Comparison of ENCODE assay signal across 8 mouse cellular contexts in genomic region chr12:80259216-80260055, GRCm38 (mm10). TPM values are rescaled to one million over a fixed set of nuclear protein-coding genes. Genes with fewer than 3 reads are reported as not detected.
A peak's percentile ranks its signal among the peaks of the same experiment; 100 is the strongest.
DNase-seq lines count a peak whose midpoint lies in the region; ATAC-seq and TF ChIP-seq lines count a peak whose summit lies in the region.

No protein-coding gene starts in this region.

- peak overlapping the region; percentile 84 for H3K9ac ChIP-seq in ES-E14 (ENCODE audit: insufficient read depth, low read depth, low read length, poor library complexity, severe bottlenecking)
- H3K9ac ChIP-seq in forebrain, embryonic 14.5 days (ENCODE audit: low read length): peak overlapping the region; percentile 82
- peak overlapping the region; percentile 90 for H3K9ac ChIP-seq in lung, embryonic 15.5 days

- peaks cover 12 to 15% of the 10 kb centered on the region in 2 experiments for H3K4me1 ChIP-seq in ES-E14 (ENCODE audit: control insufficient read depth in 2 of 2, insufficient read depth in 2 of 2, low read length in 2 of 2, poor library complexity in 1 of 2)
- peaks cover 9% of the 10 kb centered on the region for H3K4me1 ChIP-seq in forebrain, embryonic 14.5 days (ENCODE audit: control insufficient read depth, insufficient read depth, low read length)
- H3K4me1 ChIP-seq in lung, embryonic 15.5 days: peaks cover 49% of the 10 kb centered on the region

- H3K9me3 ChIP-seq in ES-E14 (ENCODE audit: control insufficient read depth, insufficient read depth, low read depth, low read length): no peaks in the 10 kb centered on the region
- no peaks in the 10 kb centered on the region for H3K9me3 ChIP-seq in forebrain, embryonic 14.5 days (replicated peaks; ENCODE audit: control insufficient read depth, low read length)
- no peaks in the 10 kb centered on the region for H3K9me3 ChIP-seq in lung, embryonic 15.5 days

- no peaks in the 10 kb centered on the region for H3K27me3 ChIP-seq in forebrain, embryonic 14.5 days (replicated peaks; ENCODE audit: control insufficient read depth, insufficient read depth, low read length)
- H3K27me3 ChIP-seq in lung, embryonic 15.5 days: no peaks in the 10 kb centered on the region

- no peak for DNase-seq in ES-E14 (ENCODE audit: low read depth, low spot score)
- peak; percentile 29 for DNase-seq in c-Kit-positive CD71-negative TER-119-negative erythroid progenitor cells, embryonic 14.5 days (ENCODE audit: low read depth)
- peak; percentile 71 for DNase-seq in forebrain, embryonic 14.5 days (ENCODE audit: low spot score)
- peak; percentile 77 to 81 for DNase-seq in heart, postnatal 14 days
- peak; percentile 54 to 65 for DNase-seq in layer of hippocampus, adult 18-20 months (ENCODE audit: low spot score in 2 of 2)
- DNase-seq in ovary, postnatal 10 days (ENCODE audit: low spot score): peak; percentile 69
- peak; percentile 86 for DNase-seq in thymus, postnatal 14 days

- peak overlapping the region; percentile 93 for H3K4me2 ChIP-seq in forebrain, embryonic 14.5 days (ENCODE audit: low read length)
- H3K4me2 ChIP-seq in lung, embryonic 15.5 days: peak overlapping the region; percentile 80

- peak; percentile 75 for ATAC-seq in forebrain, embryonic 14.5 days
- ATAC-seq in lung, embryonic 15.5 days (ENCODE audit: borderline replicate concordance, extremely low read depth, low FRiP score, low TSS enrichment): peak; percentile 70

- in situ Hi-C loops in ES-E14 (cut with MboI; ENCODE audit: low sequenced_read_pairs in 2 of 2, unreplicated experiment in 2 of 2): no loop called here

- intact Hi-C loops in heart, postnatal 14 days (cut with DNase I): loop anchor here (1.0 to 5.0 kb wide), 4 partner anchors 29 to 118 kb away; no protein-coding TSS in a partner anchor

- no peaks in the 10 kb centered on the region for H3K36me3 ChIP-seq in ES-E14 (ENCODE audit: control insufficient read depth, insufficient read depth, low read length, poor library complexity, severe bottlenecking)
- H3K36me3 ChIP-seq in forebrain, embryonic 14.5 days (ENCODE audit: control insufficient read depth, insufficient read depth, low read length): no peaks in the 10 kb centered on the region
- H3K36me3 ChIP-seq in lung, embryonic 15.5 days: no peaks in the 10 kb centered on the region

- under 1% methylated on average over 60 of the region's 64 CpGs for WGBS in forebrain, embryonic 14.5 days
- WGBS in lung, embryonic 15.5 days: under 1% methylated on average over 64 of the region's 64 CpGs

- H3K4me3 ChIP-seq in ES-E14 (ENCODE audit: insufficient read depth in 1 of 2, low read depth in 1 of 2, low read length in 2 of 2, poor library complexity in 1 of 2, severe bottlenecking in 1 of 2): peak overlapping the region; percentile 89
- H3K4me3 ChIP-seq in forebrain, embryonic 14.5 days (ENCODE audit: low read depth, low read length): peak overlapping the region; percentile 79
- H3K4me3 ChIP-seq in lung, embryonic 15.5 days: peak overlapping the region; percentile 74

- H3K27ac ChIP-seq in ES-E14 (ENCODE audit: insufficient read depth, low read depth, low read length, poor library complexity, severe bottlenecking): peak overlapping the region; percentile 68
- H3K27ac ChIP-seq in forebrain, embryonic 14.5 days (ENCODE audit: low read depth, low read length): peak overlapping the region; percentile 87
- peak overlapping the region; percentile 98 for H3K27ac ChIP-seq in lung, embryonic 15.5 days

TF ChIP-seq in ES-E14, 5 proteins besides CTCF, POLR2A, EP300 and RAD21:
- TF ChIP-seq ZC3H11A (IDR thresholded peaks at IDR 0.05; ENCODE audit: borderline replicate concordance, low read depth, low read length): no peak
- TF ChIP-seq MAFK (IDR thresholded peaks at IDR 0.05; ENCODE audit: insufficient read depth, low read depth, low read length): no peak
- peak; percentile 21; the same call in 1 of the 2 replicates for TF ChIP-seq HCFC1 (IDR thresholded peaks at IDR 0.05; ENCODE audit: borderline replicate concordance, insufficient read depth, low read length)
- TF ChIP-seq ZNF384 (IDR thresholded peaks at IDR 0.05; ENCODE audit: low read depth, low read length): no peak
- TF ChIP-seq CHD2 (IDR thresholded peaks at IDR 0.05; ENCODE audit: low read depth, low read length): no peak

RNA-seq across cellular contexts. Expression of gene Actn1, which starts 0.7 kb away (rescaled TPM):
- total RNA-seq in ES-E14 (2012; rRNA removed): 235 and 255 TPM in 2 replicates
- 7.1 and 7.3 TPM in 2 replicates for polyA plus RNA-seq in forebrain, embryonic 14.5 days (2014; fragmentation: Nextera tagmentation; extraction: Ambion mirVana)
- 10 to 100 TPM; 49.7 to 51.0 TPM for total RNA-seq in heart, postnatal 14 days (2021)
- total RNA-seq in layer of hippocampus, adult 18-20 months (2021): 100 to 1,000 TPM in 1 of 2 experiments, 10 to 100 TPM in 1; 92.7 to 100 TPM
- polyA plus RNA-seq in lung, embryonic 15.5 days (2015; fragmentation: Nextera tagmentation; extraction: Ambion mirVana): 53.4 and 57.3 TPM in 2 replicates
